Mouse (Mus musculus) intestine, embryonic 14.5 days (tissue): ENCODE data around the gene Sh3tc1. TPM values are rescaled to one million over a fixed set of nuclear protein-coding genes. Genes with fewer than 3 reads are reported as not detected.

ENCODE experiments used
- ATAC-seq: fragments of 200-750 bp; cut with Nextera tagmentation; replicated peaks from 2 replicates; pipeline ENCODE4 v1.8.0; 2017; ENCODE audit warnings: low read depth, moderate number of reproducible peaks, moderate TSS enrichment, moderate library complexity; ENCODE audit not compliant: low FRiP score, low TSS enrichment
- DNase-seq: peaks from one replicate; pipeline ENCODE4 v3.0.0-alpha.2; 2018; ENCODE audit warnings: low spot score
- H3K27ac ChIP-seq: fragments of 300-500 bp; sonication (generic); 2 replicates; pipeline ENCODE4 v1.5.1; 2014; ENCODE audit warnings: low read depth, mild to moderate bottlenecking, control low read depth
- H3K27me3 ChIP-seq: fragments of 300-500 bp; sonication (generic); replicated peaks from 2 replicates; pipeline ENCODE4 v1.6.1; 2014; ENCODE audit warnings: low read length, control low read depth; ENCODE audit not compliant: control insufficient read depth, insufficient read depth
- H3K36me3 ChIP-seq: fragments of 300-500 bp; sonication (generic); 2 replicates; pipeline ENCODE4 v1.6.1; 2014; ENCODE audit warnings: low read length, control low read depth; ENCODE audit not compliant: control insufficient read depth, insufficient read depth
- H3K4me1 ChIP-seq: fragments of 300-500 bp; sonication (generic); replicated peaks from 2 replicates; pipeline ENCODE4 v1.6.1; 2014; ENCODE audit warnings: low read length, control low read depth, mixed read lengths; ENCODE audit not compliant: control insufficient read depth, insufficient read depth
- H3K4me2 ChIP-seq: fragments of 300-500 bp; sonication (generic); 2 replicates; pipeline ENCODE4 v1.6.1; 2014; ENCODE audit warnings: low read length
- H3K4me3 ChIP-seq: fragments of 300-500 bp; sonication (generic); 2 replicates; pipeline ENCODE4 v1.5.1; 2014; ENCODE audit warnings: low read depth, low read length, control low read depth, mixed read lengths
- H3K9ac ChIP-seq: fragments of 300-500 bp; sonication (generic); 2 replicates; pipeline ENCODE4 v1.6.1; 2014; ENCODE audit warnings: mild to moderate bottlenecking, low read length
- H3K9me3 ChIP-seq: fragments of 300-500 bp; sonication (generic); 2 replicates; pipeline ENCODE4 v1.6.1; 2016; ENCODE audit warnings: low read length, control low read depth; ENCODE audit not compliant: control insufficient read depth
- WGBS: fragments of 180-500 bp; shearing (Covaris S2); extraction: QIAGEN DNeasy Blood & Tissue Kit; methylation state at CpG from one replicate; pipeline ENCODE4 v1.1.7; 2014; 5-methylcytosine and 5-hydroxymethylcytosine counted together
- polyA plus RNA-seq: library from polyadenylated mRNA; unstranded; fragments of >200 nt; fragmentation: Nextera tagmentation; extraction: Ambion mirVana; gene quantifications from 2 replicates; pipeline ENCODE4 v1.2.1, GENCODE M21; 2014

Sh3tc1 gene
- polyA plus RNA-seq, 1 experiment from 2014 or later: 10.1 TPM

DNA sequence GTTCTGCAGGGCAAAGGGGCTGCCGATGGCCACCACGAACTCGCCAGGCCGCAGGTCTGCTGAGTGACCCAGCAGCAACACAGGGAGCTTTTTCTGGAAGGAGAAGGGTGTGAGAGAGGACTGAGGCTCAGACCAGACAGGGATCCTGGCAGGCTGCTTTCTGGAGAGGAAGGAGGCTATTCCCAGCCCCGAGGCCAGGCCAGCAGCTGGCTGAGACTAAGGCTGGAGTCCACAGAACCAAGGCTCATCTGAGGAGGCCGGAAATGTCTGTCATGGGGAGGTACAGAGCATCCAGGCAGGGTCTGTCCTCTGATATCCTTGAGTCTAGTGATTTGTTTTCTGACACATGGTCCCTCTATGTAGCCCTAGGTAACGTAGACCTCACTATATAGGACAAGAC is 73.6 kb downstream of the Sh3tc1 start:
- no peak for ATAC-seq
- Histone ChIP-seq H3K9me3 (no peaks in the 10 kb centered on the region), H3K27me3 (no peaks in the 10 kb centered on the region), H3K9ac (no peak overlapping the region), H3K4me1 (peaks cover 17% of the 10 kb centered on the region), H3K27ac (no peak overlapping the region), H3K4me3 (no peak overlapping the region), H3K36me3 (no peaks in the 10 kb centered on the region), H3K4me2 (no peak overlapping the region)
- DNase-seq: no peak
- 93% methylated on average over 7 of the region's 7 CpGs for WGBS

DNA sequence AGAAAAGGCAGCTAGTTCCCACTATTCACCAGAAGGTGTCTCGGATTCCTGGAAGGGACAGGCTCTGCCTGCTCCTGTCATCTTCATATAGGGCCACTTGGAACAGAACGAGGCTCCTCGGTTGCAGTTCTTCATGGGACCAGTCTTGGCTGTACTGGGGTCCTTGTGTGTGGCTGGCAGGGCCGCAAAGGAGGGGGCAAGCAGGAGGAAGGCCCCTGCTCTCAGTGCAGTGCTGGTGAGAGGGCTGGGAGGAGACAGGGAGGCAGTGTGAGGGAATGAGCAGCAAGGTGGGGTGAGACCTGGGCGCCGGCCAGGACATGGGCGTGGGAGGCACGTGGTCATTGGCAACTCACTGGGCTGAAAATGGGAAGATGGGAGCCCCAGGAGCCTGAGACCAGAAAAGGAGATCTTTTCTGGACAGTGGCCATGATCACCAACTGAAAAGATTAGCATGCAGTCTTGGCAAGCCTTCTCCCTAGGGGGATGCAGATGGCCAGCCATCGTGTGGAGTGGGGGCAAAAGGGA is 77.7 kb downstream of the Sh3tc1 start:
- Histone ChIP-seq H3K4me2 (no peak overlapping the region), H3K36me3 (0 out of 2 replicates have a peak, but pooled peaks cover under 1% of the 10 kb centered on the region), H3K27ac (no peak overlapping the region), H3K9ac (no peak overlapping the region), H3K4me3 (no peak overlapping the region), H3K9me3 (no peaks in the 10 kb centered on the region), H3K4me1 (no peaks in the 10 kb centered on the region), H3K27me3 (no peaks in the 10 kb centered on the region)
- DNase-seq (no peak), ATAC-seq (no peak)
- WGBS: 82% methylated on average over 9 of the region's 9 CpGs

DNA sequence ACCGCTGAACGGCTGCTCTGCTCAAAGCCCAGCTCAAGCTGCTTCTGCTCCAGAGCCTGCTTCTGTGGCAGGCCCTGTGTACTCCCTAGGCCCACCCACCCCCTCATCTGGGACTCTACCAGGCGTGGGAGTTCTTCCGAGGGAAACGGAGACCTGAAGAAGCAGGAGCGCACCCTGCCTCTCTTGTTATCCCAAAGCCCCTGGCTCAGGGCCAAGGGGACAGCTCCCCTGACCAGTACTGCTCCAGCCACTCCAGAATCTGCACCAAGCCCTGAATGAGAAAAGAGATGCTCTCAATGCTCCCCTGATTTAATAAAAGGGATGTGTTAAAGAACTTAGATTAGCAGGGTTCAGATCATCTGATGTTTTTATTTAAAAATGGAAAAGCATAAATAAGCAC is 78.6 kb downstream of the Sh3tc1 start:
- no peaks in the 10 kb centered on the region for H3K27me3 ChIP-seq
- H3K36me3 ChIP-seq: 0 out of 2 replicates have a peak, but pooled peaks cover 5% of the 10 kb centered on the region
- H3K4me2 ChIP-seq: no peak overlapping the region
- H3K9me3 ChIP-seq: no peaks in the 10 kb centered on the region
- 46% methylated on average over 6 of the region's 6 CpGs for WGBS
- ATAC-seq: no peak
- no peak overlapping the region for H3K27ac ChIP-seq
- H3K4me3 ChIP-seq: no peak overlapping the region
- no peak for DNase-seq
- no peak overlapping the region for H3K9ac ChIP-seq
- H3K4me1 ChIP-seq: no peaks in the 10 kb centered on the region

DNA sequence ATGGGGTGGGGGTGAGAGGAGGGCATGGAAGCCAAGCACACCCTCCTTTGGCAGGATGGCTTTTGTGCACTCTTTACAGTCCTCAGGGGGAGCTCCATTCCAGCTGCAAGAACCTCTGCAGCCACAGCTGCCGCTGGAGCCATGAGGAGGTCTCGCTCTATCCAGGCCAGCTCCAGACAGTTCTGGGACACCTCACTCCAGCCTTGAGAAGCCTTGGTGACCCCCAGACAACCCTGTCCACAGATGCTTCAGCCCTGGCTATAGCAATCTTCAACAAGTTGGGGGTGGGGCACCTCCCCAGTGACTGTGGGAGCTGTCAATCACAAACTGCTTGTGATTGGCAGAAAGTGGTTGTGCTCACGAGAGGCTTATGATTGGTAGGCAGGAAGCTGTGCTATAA is 80.3 kb downstream of the Sh3tc1 start:
- no peaks in the 10 kb centered on the region for H3K4me1 ChIP-seq
- H3K36me3 ChIP-seq: 0 out of 2 replicates have a peak, but pooled peaks cover 5% of the 10 kb centered on the region
- H3K27ac ChIP-seq: no peak overlapping the region
- ATAC-seq (no peak), DNase-seq (no peak)
- H3K4me2 ChIP-seq: no peak overlapping the region
- no peak overlapping the region for H3K9ac ChIP-seq
- H3K27me3 ChIP-seq: no peaks in the 10 kb centered on the region
- no peaks in the 10 kb centered on the region for H3K9me3 ChIP-seq
- WGBS: 70% methylated on average over 3 of the region's 3 CpGs
- no peak overlapping the region for H3K4me3 ChIP-seq

DNA sequence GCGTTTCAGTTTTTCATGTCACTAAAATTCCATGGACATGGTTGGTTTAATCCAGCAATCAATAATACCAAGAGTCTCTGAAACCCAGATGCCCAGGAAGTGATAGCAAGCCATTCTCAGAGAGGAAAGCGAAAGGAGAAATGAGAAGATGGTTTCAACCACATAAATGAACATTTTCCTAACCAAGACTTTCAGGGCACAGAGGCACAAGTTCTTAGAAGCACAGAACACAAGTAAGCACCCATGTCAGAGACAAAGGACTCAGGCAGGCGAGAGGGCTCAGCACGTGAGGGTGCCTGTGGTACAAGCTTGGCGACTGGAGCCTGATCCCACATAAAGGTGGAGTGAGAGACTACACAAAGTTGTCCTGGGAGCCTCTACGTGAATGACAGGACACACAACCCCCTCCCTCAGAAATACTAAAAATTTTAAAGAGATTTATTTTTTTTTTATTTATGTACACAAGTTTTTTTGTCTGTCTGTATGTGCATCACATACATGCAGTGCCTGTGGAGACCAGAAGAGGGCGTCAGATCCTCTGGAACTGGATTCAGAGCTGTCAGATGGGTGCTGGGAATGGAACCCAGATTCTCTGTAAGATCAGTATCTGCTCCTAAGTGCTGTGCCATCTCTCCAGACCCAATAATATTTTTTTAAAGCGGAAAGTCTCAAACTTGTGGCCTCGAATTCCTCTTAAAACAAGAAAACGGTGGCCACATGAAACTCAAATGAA is 83.9 kb downstream of the Sh3tc1 start:
- no peak overlapping the region for H3K27ac ChIP-seq
- H3K36me3 ChIP-seq: 0 out of 2 replicates have a peak, but pooled peaks cover 5% of the 10 kb centered on the region
- H3K9ac ChIP-seq: no peak overlapping the region
- no peak overlapping the region for H3K4me2 ChIP-seq
- DNase-seq (no peak), ATAC-seq (no peak)
- no peak overlapping the region for H3K4me3 ChIP-seq
- WGBS: 90% methylated on average over 10 of the region's 10 CpGs
- no peaks in the 10 kb centered on the region for H3K4me1 ChIP-seq
- H3K27me3 ChIP-seq: no peaks in the 10 kb centered on the region
- H3K9me3 ChIP-seq: no peaks in the 10 kb centered on the region

DNA sequence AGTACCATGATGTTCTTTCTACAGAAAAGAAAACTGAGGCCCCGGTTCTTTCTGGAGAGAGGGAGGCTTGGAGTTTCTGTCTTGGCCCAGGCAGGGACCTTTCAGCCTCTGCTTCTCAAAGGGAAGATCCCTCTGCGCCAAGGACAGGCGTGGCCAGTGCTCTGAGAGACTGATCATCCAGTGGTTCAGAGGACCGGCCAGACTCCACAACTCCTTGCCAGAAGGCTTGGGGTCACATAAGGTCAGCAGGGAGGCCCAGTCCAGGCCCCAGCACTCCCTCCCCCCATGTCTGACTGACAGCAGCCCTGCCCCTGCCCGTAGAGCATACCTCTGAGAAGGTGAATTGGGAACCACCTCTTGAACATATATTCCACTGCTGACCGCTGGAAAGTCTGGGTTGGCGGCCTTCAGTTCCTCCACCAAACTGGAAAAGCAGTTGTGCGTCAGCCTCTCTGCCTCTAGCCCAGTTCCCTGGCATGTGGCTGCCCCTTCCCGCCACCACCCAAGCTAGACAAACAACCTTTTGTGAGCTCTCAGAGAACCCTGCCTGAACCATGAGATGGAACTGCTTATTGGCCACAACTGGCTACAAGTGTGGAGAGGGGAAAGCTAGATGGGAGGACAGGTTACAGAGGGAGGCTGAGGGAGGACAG is 85.9 kb downstream of the Sh3tc1 start:
- no peak overlapping the region for H3K4me2 ChIP-seq
- ATAC-seq (no peak), DNase-seq (no peak)
- 53% methylated on average over 9 of the region's 9 CpGs for WGBS
- 0 out of 2 replicates have a peak, but pooled peaks cover 5% of the 10 kb centered on the region for H3K36me3 ChIP-seq
- no peaks in the 10 kb centered on the region for H3K4me1 ChIP-seq
- no peak overlapping the region for H3K9ac ChIP-seq
- no peaks in the 10 kb centered on the region for H3K9me3 ChIP-seq
- H3K27me3 ChIP-seq: no peaks in the 10 kb centered on the region
- no peak overlapping the region for H3K27ac ChIP-seq
- H3K4me3 ChIP-seq: no peak overlapping the region

DNA sequence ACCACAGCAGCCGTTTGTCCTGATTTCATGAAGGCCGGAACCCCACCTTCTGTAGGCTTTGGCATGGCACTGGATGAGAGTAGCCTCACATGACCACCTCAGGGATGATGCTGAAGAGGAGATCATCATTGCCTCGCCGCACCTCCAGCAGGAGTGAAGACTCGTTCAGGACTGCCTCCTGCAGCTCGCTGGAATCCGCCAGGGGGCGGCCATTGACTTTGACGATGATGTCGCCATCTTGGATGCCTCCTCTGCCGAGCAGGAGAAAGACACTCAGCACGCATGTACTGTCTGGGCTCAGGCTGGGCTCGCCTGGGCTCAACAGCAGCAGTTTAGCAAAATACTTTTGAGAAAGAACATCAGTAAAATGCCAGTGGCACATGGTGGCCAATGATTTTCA is 86.9 kb downstream of the Sh3tc1 start:
- Histone ChIP-seq H3K4me3 (no peak overlapping the region), H3K36me3 (0 out of 2 replicates have a peak, but pooled peaks cover 5% of the 10 kb centered on the region), H3K9me3 (no peaks in the 10 kb centered on the region), H3K27me3 (no peaks in the 10 kb centered on the region), H3K4me2 (no peak overlapping the region), H3K27ac (no peak overlapping the region), H3K4me1 (peaks cover under 1% of the 10 kb centered on the region; the same call in 1 of the 2 replicates), H3K9ac (no peak overlapping the region)
- WGBS: 84% methylated on average over 13 of the region's 13 CpGs
- no peak for ATAC-seq
- no peak for DNase-seq

DNA sequence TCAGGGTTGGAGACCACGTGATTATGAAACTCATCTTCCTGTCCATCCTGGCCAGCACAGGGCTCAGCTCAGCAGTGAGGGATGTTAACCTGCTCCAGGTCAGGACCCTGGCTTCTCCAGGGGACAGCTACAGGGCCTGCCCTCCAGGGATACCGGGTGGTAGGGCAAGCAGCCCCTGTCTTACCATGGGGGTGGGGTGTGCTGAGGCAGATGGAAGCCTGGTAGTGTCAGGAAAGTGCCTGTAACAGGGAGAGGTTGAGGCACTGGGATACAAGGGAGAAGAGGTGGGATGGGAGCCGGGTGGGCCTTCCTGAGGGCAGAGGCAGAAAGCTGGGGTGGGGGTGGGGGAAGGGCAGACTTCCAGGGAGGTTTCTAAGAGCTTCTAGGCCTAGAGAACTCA is 87.5 kb downstream of the Sh3tc1 start:
- DNase-seq: no peak
- no peak overlapping the region for H3K27ac ChIP-seq
- H3K9me3 ChIP-seq: no peaks in the 10 kb centered on the region
- no peak overlapping the region for H3K4me2 ChIP-seq
- no peak for ATAC-seq
- peaks cover 6% of the 10 kb centered on the region for H3K4me1 ChIP-seq
- no peaks in the 10 kb centered on the region for H3K27me3 ChIP-seq
- no peak overlapping the region for H3K4me3 ChIP-seq
- WGBS: 76% methylated on average over 3 of the region's 3 CpGs
- H3K36me3 ChIP-seq: 0 out of 2 replicates have a peak, but pooled peaks cover 5% of the 10 kb centered on the region
- no peak overlapping the region for H3K9ac ChIP-seq
